Mouse (Mus musculus) C2C12 (cell line): ENCODE data around the gene Ror1.

Experiments
- CTCF ChIP-seq: IDR thresholded peaks from one replicate; pipeline ENCODE4 v1.5.1; 2011; ENCODE audit not compliant: control insufficient read depth, insufficient read depth, insufficient read length
- MYOD1 ChIP-seq: IDR thresholded peaks from one replicate; pipeline ENCODE4 v1.6.1; 2011; ENCODE audit warnings: low read depth; ENCODE audit not compliant: control insufficient read depth, insufficient read length
- MYOG ChIP-seq: IDR thresholded peaks from one replicate; pipeline ENCODE4 v1.6.1; 2011; ENCODE audit not compliant: control insufficient read depth, insufficient read length; ENCODE audit errors: extremely low read depth
- USF1 ChIP-seq: IDR thresholded peaks from one replicate; pipeline ENCODE4 v1.6.1; 2011; ENCODE audit warnings: low read depth, mild to moderate bottlenecking, control low read depth, moderate library complexity

DNA sequence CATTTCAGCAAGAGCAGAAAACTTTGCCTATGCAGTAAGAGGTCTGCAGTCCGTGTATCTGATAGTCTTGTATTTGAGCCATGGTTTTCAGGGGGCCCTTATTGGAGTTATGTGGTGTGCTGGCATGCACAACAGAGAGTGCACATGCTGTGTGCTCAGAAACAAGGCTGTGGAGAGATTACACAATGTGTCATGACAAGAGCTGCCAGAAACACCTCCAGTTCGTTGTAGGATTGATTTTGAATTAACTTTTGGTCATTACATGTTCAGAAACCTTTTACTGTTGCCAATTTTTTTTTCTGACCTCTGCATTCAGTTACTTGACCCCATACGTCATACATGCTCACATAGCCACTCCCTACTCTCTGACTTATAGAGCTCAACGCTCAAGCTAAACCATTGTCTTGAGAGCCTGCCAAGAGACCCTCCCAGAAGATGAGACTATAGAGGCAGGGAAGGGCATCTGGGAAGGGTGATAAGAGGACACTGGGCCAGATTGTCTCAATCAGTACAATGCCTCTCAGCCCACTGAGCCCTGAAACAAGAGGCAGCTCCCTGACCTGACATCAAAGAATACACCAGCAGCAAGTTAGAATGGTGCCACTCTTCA is 232.9 kb downstream of the Ror1 start:
- TF ChIP-seq CTCF (no peak), MYOD1 (no peak), USF1 (no peak), MYOG (no peak)
